Mouse (Mus musculus): ENCODE data around the gene Stat4. TPM values are rescaled to one million over a fixed set of nuclear protein-coding genes. Genes with fewer than 3 reads are reported as not detected.

The Stat4 gene
- polyA plus RNA-seq, 1 experiment from 2014 or later, result 0.64 TPM

DNA sequence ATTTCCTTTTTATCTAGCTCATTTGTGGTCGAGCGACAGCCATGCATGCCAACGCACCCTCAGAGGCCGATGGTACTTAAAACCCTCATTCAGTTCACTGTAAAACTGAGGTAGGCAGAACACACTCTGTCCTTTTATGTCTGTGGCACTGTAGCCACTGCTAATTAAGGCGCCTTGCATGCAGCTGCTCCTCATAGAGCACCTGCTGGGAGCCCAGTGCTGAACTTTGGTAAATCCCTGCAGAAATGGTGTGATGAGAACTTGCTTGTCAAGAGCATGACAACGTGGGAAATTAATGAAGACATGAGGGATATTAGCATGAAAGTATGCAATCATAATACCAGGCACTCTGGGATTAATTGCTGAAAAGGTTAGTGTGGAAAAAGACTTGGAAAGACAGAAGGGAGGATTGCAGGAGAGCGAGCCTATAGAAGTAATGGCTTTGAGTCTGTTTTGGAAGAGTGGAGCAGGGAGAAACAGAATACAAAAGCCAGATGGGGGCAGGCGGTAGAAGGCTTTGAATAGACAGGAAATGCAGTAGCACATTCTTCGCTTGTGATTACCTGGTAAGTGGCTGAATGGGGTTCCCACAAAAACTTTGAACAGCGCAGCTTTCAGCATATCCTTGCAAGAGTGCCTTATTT, 92.9 kb downstream of the Stat4 start:
- H3K27me3 ChIP-seq, result no peaks in the 10 kb centered on the region
- H3K4me2 ChIP-seq, result 0 out of 2 replicates have a peak overlapping the region, but pooled peaks have one; percentile 10
- H3K9ac ChIP-seq, result no peak overlapping the region
- no peaks in the 10 kb centered on the region for H3K9me3 ChIP-seq
- 8% methylated on average over 10 of the region's 10 CpGs for WGBS
- peak; percentile 77 for ATAC-seq (ENCODE audit: low FRiP score)
- H3K4me1 ChIP-seq (replicated peaks), result peaks cover 15% of the 10 kb centered on the region
- H3K4me3 ChIP-seq, result no peak overlapping the region
- H3K27ac ChIP-seq, result no peak overlapping the region
- no peaks in the 10 kb centered on the region for H3K36me3 ChIP-seq

DNA sequence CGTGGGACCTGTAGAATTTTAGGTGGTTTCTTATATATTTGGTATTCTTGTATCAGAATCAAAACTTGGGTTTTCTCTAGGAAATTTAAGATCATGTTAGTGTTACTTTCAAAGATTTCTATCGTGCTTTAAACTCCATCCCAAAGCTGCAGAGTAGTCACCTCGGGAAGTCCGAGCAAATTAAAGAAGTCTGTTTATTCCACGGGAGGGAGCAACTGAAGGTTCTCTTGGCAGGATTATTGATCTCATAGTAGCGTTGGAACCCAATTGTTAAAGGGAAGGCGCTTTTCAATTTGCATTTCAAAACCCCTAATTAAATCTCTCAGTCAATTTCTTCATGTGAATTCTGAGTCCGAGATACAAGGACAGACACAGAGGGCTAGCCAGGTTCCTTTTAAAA, 93.4 kb downstream of the Stat4 start:
- Histone ChIP-seq H3K27me3 (no peaks in the 10 kb centered on the region), H3K9me3 (no peaks in the 10 kb centered on the region), H3K4me3 (no peak overlapping the region), H3K9ac (no peak overlapping the region), H3K36me3 (no peaks in the 10 kb centered on the region), H3K27ac (no peak overlapping the region), H3K4me1 (replicated peaks) (peaks cover 15% of the 10 kb centered on the region), H3K4me2 (0 out of 2 replicates have a peak overlapping the region, but pooled peaks have one; percentile 10)
- ATAC-seq (ENCODE audit: low FRiP score), result no peak
- 10% methylated on average over 8 of the region's 8 CpGs for WGBS

DNA sequence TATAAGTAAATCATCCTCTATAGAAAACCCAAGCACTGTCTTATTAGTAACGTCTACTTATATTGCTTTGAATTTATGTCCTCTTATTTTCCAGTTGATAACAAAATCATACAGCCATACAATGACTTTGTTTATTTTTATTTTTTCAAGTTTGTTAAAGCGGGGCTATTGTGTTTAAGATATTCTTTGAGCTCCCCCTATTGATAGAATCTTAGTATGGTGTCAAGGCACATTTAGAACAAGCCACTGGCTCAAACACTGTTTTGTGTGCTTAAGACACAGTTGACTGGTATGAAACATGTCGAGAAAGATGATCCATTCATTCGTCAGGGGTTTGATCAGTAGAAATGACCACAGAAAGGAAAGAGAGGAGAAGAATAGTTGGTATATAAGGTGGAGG, 99.3 kb downstream of the Stat4 start:
- H3K9ac ChIP-seq, result no peak overlapping the region
- no peak overlapping the region for H3K27ac ChIP-seq
- ATAC-seq (ENCODE audit: low FRiP score), result no peak; the same call in 1 of the 2 replicates
- no peaks in the 10 kb centered on the region for H3K4me1 ChIP-seq (replicated peaks)
- no peak overlapping the region for H3K4me2 ChIP-seq
- 46% methylated on average over 4 of the region's 4 CpGs for WGBS
- no peaks in the 10 kb centered on the region for H3K9me3 ChIP-seq
- no peaks in the 10 kb centered on the region for H3K27me3 ChIP-seq
- no peaks in the 10 kb centered on the region for H3K36me3 ChIP-seq
- no peak overlapping the region for H3K4me3 ChIP-seq

DNA sequence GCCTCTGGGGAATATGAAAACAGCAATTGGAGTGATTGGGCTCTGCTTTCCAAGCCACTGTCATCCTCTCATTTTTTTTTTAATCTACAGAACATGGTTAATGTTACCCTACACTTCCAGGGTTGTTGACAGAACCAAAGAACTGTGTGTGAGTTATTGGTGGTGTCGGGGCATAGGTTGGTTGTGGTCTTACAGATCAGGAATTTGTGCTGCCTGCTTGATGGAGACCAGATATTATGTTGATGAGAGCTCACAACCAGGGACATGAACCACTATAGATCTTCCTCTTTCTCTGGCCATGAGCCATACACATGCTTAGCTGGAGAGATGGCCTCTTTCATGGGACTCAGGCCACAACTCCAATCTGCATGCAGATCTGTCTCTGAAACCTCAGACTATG, 100.2 kb downstream of the Stat4 start:
- H3K36me3 ChIP-seq, result no peaks in the 10 kb centered on the region
- WGBS, result 88% methylated on average over 1 of the region's 1 CpGs
- H3K4me3 ChIP-seq, result no peak overlapping the region
- no peaks in the 10 kb centered on the region for H3K9me3 ChIP-seq
- H3K4me2 ChIP-seq, result no peak overlapping the region
- H3K27ac ChIP-seq, result no peak overlapping the region
- ATAC-seq (ENCODE audit: low FRiP score), result no peak
- no peak overlapping the region for H3K9ac ChIP-seq
- H3K27me3 ChIP-seq, result no peaks in the 10 kb centered on the region
- H3K4me1 ChIP-seq (replicated peaks), result no peaks in the 10 kb centered on the region

DNA sequence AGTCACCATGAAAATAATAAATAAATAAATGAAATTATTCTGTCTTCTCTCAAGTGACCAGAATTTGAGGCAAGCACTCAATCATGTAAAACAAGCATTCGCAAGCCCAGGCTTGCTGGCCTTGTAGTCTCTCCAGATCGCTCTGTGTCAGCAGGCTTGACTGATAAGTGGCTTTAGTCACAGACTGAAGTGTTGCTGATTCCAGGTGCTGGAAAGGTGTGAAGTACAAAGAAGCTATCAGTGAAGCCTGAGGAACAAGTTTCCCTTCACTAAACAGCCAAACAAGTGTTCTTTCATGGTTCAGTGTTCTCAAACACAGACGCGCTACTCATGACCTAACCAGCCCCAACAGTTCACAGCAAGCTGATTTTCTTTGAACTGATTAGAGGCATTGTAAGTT, 101.7 kb downstream of the Stat4 start:
- Histone ChIP-seq H3K4me3 (no peak overlapping the region), H3K27me3 (no peaks in the 10 kb centered on the region), H3K4me1 (replicated peaks) (no peaks in the 10 kb centered on the region), H3K36me3 (no peaks in the 10 kb centered on the region), H3K27ac (no peak overlapping the region), H3K4me2 (no peak overlapping the region), H3K9me3 (no peaks in the 10 kb centered on the region), H3K9ac (no peak overlapping the region)
- no peak for ATAC-seq (ENCODE audit: low FRiP score)
- WGBS, result 70% methylated on average over 4 of the region's 4 CpGs

DNA sequence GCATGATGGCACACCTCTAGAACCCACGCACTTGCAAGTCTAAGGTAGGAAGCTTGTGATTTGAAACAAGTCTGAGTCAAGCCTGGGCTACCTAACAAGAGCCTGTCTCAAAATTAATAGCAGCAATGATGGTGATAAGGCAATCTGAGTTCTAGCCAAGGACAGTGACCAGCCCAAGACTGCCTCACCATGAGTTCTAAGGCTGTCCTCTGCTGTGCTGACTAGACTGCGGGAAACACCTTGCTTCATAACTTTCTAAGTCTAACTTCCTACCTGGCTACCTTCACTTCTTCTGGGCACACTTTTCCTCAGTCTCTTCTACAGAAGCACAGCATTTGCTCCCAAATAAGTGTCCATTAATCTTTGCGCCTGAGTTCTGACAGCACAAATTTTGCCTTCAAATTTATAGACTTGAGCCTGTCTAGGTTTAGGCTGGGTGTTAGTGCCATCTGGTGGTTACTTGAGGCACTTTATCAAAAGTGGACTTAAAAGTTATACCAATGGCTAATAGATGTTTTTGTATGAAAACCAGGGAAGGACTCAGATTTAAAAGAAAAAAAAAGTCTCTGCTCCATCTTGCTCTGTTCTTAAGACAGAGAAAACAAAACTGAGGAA, 111.8 kb downstream of the Stat4 start:
- Histone ChIP-seq H3K9ac (no peak overlapping the region), H3K4me3 (no peak overlapping the region), H3K36me3 (no peaks in the 10 kb centered on the region), H3K27ac (no peak overlapping the region), H3K27me3 (no peaks in the 10 kb centered on the region), H3K4me1 (replicated peaks) (no peaks in the 10 kb centered on the region), H3K9me3 (no peaks in the 10 kb centered on the region), H3K4me2 (no peak overlapping the region)
- ATAC-seq (ENCODE audit: low FRiP score), result no peak
- 78% methylated on average over 3 of the region's 3 CpGs for WGBS

DNA sequence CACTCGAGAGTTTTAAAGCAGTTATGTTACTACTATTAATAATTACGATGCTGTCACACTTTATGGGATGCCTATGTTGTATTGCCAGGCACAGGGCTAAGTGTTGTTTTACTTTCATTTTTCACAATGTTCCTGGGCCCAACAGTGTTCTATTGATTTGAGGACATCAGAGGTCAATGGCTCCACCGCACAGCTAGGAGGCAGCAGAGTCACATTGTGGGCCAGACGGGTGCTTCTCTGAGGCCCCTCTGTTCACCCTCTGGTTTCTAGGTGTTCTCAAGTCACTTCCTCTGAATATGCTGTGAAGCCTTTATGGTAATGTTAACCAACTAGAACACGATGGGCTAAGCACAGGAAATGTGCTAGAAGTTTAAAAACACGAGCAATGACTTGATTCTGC, 113.5 kb downstream of the Stat4 start:
- ATAC-seq (ENCODE audit: low FRiP score), result no peak
- Histone ChIP-seq H3K9me3 (no peaks in the 10 kb centered on the region), H3K4me3 (no peak overlapping the region), H3K27me3 (no peaks in the 10 kb centered on the region), H3K4me1 (replicated peaks) (no peaks in the 10 kb centered on the region), H3K4me2 (no peak overlapping the region), H3K36me3 (no peaks in the 10 kb centered on the region), H3K9ac (no peak overlapping the region), H3K27ac (no peak overlapping the region)
- 80% methylated on average over 6 of the region's 6 CpGs for WGBS

DNA sequence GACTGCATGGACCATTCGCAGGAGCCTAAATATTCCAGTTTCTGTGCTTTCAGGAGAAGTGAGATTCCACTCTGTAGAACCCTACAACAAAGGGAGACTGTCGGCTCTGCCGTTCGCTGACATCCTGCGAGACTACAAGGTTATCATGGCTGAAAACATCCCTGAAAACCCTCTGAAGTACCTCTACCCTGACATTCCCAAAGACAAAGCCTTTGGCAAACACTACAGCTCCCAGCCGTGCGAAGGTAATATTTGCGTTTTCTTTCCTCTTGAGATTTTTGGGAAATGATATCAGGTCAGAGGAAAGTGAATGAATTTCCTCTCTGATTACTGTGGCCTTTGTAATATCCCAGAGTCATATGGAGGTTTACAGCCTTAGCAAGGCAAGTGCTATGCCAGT, 115.8 kb downstream of the Stat4 start:
- Histone ChIP-seq H3K36me3 (no peaks in the 10 kb centered on the region), H3K4me1 (replicated peaks) (no peaks in the 10 kb centered on the region), H3K4me2 (no peak overlapping the region), H3K4me3 (no peak overlapping the region), H3K9me3 (no peaks in the 10 kb centered on the region), H3K27me3 (no peaks in the 10 kb centered on the region), H3K9ac (no peak overlapping the region), H3K27ac (no peak overlapping the region)
- ATAC-seq (ENCODE audit: low FRiP score), result no peak
- 94% methylated on average over 8 of the region's 8 CpGs for WGBS

DNA sequence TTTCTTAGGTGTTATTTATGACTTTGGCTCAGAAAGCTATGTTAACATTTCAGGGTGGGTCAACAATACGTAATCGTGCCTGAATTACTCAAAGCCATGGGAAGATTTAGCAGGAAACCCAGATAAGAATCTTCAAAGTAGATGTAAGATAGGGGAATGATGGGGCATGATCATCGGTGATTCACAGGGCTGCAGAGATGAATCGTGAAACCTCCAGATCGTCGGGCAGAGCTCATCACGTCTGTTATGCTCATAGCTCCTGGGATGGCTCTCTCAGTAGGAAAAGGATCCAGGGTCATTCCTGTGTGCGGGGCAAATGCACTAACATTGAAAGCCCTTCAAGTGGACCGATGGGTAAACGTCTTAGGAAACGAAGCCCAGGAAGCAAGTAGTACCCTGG, 120.3 kb downstream of the Stat4 start:
- no peak overlapping the region for H3K4me2 ChIP-seq
- no peak overlapping the region for H3K9ac ChIP-seq
- ATAC-seq (ENCODE audit: low FRiP score), result no peak
- H3K27ac ChIP-seq, result no peak overlapping the region
- H3K4me3 ChIP-seq, result no peak overlapping the region
- 90% methylated on average over 11 of the region's 11 CpGs for WGBS
- no peaks in the 10 kb centered on the region for H3K9me3 ChIP-seq
- H3K27me3 ChIP-seq, result no peaks in the 10 kb centered on the region
- H3K4me1 ChIP-seq (replicated peaks), result no peaks in the 10 kb centered on the region
- H3K36me3 ChIP-seq, result no peaks in the 10 kb centered on the region

DNA sequence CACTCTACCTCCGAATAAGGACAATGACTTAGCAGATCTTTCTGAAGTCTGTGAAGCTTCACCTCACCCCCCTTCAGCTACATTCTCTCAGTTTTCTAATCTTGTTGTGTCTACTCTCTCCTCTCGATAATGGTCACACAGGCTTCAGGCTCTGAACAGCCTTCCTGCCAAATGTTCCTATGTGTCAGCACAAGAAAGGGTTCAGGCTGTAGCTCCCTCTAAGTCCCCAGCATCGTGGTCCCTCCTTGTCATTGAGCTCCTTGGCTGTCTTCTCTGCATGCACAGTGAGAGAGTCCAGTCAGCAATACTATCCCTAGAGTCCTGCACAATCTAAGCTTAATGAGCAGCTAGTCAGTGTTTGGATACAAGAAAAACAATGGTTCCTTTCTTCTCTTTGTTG, 124.3 kb downstream of the Stat4 start:
- 75% methylated on average over 3 of the region's 3 CpGs for WGBS
- Histone ChIP-seq H3K4me1 (replicated peaks) (peaks cover 5% of the 10 kb centered on the region), H3K9me3 (no peaks in the 10 kb centered on the region), H3K27ac (no peak overlapping the region), H3K9ac (no peak overlapping the region), H3K36me3 (no peaks in the 10 kb centered on the region), H3K4me3 (no peak overlapping the region), H3K27me3 (0 out of 2 replicates have a peak, but pooled peaks cover 3% of the 10 kb centered on the region), H3K4me2 (no peak overlapping the region)
- no peak for ATAC-seq (ENCODE audit: low FRiP score)

DNA sequence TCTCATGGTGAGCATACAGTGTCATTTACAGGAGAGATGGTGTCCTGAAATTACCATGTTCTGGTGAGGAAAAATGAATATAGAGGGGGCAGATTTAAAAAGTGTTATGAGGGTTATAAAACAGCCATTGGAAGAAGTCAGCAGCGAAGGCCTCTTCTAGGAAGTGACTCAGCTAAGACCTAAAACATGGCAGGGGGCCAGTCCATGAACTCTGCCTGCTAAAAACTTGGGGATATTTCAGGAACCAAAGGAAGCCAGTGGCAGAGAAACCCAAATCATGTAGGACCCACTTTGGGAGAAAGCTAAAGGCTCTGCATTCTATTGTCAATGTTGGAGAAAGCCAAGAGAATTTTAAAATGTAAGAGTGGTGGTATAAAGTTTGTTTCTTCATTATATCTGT, 125.4 kb downstream of the Stat4 start:
- 97% methylated on average over 1 of the region's 1 CpGs for WGBS
- Histone ChIP-seq H3K4me1 (replicated peaks) (peaks cover 5% of the 10 kb centered on the region), H3K4me2 (no peak overlapping the region), H3K36me3 (no peaks in the 10 kb centered on the region), H3K4me3 (no peak overlapping the region), H3K9ac (no peak overlapping the region), H3K27me3 (0 out of 2 replicates have a peak, but pooled peaks cover 5% of the 10 kb centered on the region), H3K9me3 (no peaks in the 10 kb centered on the region), H3K27ac (no peak overlapping the region)
- no peak for ATAC-seq (ENCODE audit: low FRiP score)

DNA sequence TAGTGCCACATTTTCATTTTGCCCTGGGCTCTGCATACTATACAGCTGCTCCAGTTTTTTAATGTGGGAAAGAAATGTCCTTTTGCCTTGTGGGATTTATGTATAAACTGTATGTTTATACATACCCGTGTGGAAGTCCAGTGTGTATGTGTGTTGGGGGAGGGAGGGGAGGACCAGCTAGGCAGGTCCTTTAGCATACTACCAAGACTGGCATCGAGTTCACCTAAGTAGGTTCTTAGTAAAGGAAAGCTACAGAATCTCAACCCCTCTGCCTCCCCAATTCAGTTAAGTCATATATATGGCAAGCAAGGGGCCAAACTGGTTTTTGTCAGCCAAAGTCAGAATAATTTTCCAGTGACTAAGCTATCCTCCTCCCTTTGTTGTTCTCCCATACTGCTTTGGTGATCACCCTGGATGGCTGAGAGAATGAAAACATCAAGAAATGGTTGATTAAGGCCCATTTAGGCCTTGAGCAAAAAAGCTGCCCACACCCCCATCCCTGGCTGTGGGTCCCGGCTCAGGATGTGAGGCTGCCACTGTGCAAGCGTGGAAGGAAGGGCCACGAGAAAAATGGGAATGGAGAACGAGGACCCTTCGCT, 126.2 kb downstream of the Stat4 start:
- H3K4me3 ChIP-seq, result peak overlapping the region; percentile 35
- peak overlapping the region; percentile 70 for H3K9ac ChIP-seq
- 25% methylated on average over 7 of the region's 7 CpGs for WGBS
- H3K4me2 ChIP-seq, result peak overlapping the region; percentile 61
- peak overlapping the region; percentile 91 for H3K27ac ChIP-seq
- ATAC-seq (ENCODE audit: low FRiP score), result peak; percentile 67
- H3K36me3 ChIP-seq, result no peaks in the 10 kb centered on the region
- peaks cover 5% of the 10 kb centered on the region for H3K4me1 ChIP-seq (replicated peaks)
- 0 out of 2 replicates have a peak, but pooled peaks cover 5% of the 10 kb centered on the region for H3K27me3 ChIP-seq
- H3K9me3 ChIP-seq, result no peaks in the 10 kb centered on the region

DNA sequence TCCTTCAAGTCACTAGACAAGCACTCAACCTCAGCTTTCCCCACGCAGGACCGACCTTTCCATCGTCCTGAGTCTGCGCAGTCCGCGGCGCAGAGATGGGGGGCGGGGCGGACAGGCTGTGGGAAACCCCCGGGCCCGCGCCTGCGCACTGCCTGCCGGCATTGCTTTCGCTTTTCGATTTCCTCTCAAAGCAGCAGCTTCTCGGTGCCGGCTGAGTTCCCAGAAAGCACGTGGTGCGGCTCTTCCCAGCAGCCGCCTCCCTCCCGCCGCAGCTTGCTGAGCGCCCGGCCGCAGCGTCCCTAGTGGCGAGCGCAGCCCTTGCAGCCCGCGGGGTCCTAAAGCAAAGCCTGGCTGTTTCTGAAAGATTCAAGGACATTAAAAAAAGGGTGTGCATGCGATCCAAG, 126.7 kb downstream of the Stat4 start:
- under 1% methylated on average over 32 of the region's 32 CpGs for WGBS
- Histone ChIP-seq H3K4me1 (replicated peaks) (peaks cover 9% of the 10 kb centered on the region), H3K9ac (peak overlapping the region; percentile 70), H3K4me2 (peak overlapping the region; percentile 61), H3K27ac (peak overlapping the region; percentile 91), H3K27me3 (0 out of 2 replicates have a peak, but pooled peaks cover 5% of the 10 kb centered on the region), H3K36me3 (no peaks in the 10 kb centered on the region), H3K4me3 (peak overlapping the region; percentile 35), H3K9me3 (no peaks in the 10 kb centered on the region)
- ATAC-seq (ENCODE audit: low FRiP score), result peak; percentile 98
